Mouse (Mus musculus) kidney, adult 2 months (tissue): ENCODE data around the gene Foxc2.

Experiments
- CTCF ChIP-seq: fragments of 200-500 bp; conservative IDR thresholded peaks from 2 replicates; pipeline ENCODE4 v1.5.1; 2011; ENCODE audit warnings: low read depth, mild to moderate bottlenecking, control low read depth, low read length, moderate library complexity, mixed read lengths; ENCODE audit not compliant: insufficient read depth, insufficient read length
- POLR2A ChIP-seq: fragments of 200-500 bp; IDR thresholded peaks from one replicate; pipeline ENCODE4 v1.6.1; 2011; ENCODE audit warnings: low read depth, low read length, control low read depth

- TF ChIP-seq CTCF (no peak), POLR2A (no peak)
Observed at GRCm38 (mm10) chr8:121078721-121079120, 37.2 kb upstream of the Foxc2 start.
